Mouse (Mus musculus): Measurements from ENCODE around the gene Cyb5r4.

DNA sequence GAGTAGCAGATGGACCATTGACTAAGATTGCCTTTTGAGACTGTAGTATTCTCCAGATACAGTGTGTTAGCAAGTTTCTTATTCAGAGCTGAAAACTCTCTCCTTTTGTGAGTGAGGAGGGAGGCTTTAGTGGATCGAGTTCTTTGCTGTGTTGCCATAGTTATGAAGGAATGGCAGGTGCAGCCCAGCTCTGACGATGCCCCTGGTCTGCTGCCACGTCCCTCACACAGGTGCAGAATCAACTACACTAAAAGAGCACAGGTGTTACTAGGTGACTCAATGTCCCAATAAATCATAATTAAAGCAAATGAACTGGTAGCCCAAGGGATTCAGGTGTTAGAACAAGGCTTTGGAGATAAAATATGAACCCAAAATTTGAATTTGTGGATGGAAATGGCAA is 97.2 kb downstream of the Cyb5r4 start:
- TF ChIP-seq CTCF (conservative IDR thresholded peaks at IDR 0.05; ENCODE audit: insufficient read depth, insufficient read length, low read depth, low read length), result no peak
- TF ChIP-seq POLR2A (IDR thresholded peaks at IDR 0.05; ENCODE audit: low read depth, low read length), result no peak
